Mouse (Mus musculus) forebrain, embryonic 15.5 days (tissue): ENCODE results near the gene Rhcg. TPM values are rescaled to one million over a fixed set of nuclear protein-coding genes. Genes with fewer than 3 reads are reported as not detected.

ENCODE experiments used
- ATAC-seq: fragments of 200-750 bp; cut with Nextera tagmentation; replicated peaks from 2 replicates; pipeline ENCODE4 v1.8.0; 2017; ENCODE audit warnings: mild to moderate bottlenecking, moderate TSS enrichment, moderate library complexity
- H3K27ac ChIP-seq: fragments of 300-500 bp; sonication (generic); replicated peaks from 2 replicates; pipeline ENCODE4 v1.5.1; 2015; ENCODE audit warnings: mild to moderate bottlenecking, inconsistent platforms
- H3K27me3 ChIP-seq: fragments of 300-500 bp; sonication (generic); 2 replicates; pipeline ENCODE4 v1.6.1; 2015; ENCODE audit warnings: inconsistent platforms
- H3K36me3 ChIP-seq: fragments of 300-500 bp; sonication (generic); 2 replicates; pipeline ENCODE4 v1.6.1; 2015; ENCODE audit warnings: mild to moderate bottlenecking, inconsistent platforms
- H3K4me1 ChIP-seq: fragments of 300-500 bp; sonication (generic); 2 replicates; pipeline ENCODE4 v1.6.1; 2015; ENCODE audit warnings: inconsistent platforms
- H3K4me2 ChIP-seq: fragments of 300-500 bp; sonication (generic); replicated peaks from 2 replicates; pipeline ENCODE4 v1.6.1; 2015; ENCODE audit warnings: mild to moderate bottlenecking, inconsistent platforms
- H3K4me3 ChIP-seq: fragments of 300-500 bp; sonication (generic); 2 replicates; pipeline ENCODE4 v1.5.1; 2015; ENCODE audit warnings: mild to moderate bottlenecking, inconsistent platforms
- H3K9ac ChIP-seq: fragments of 300-500 bp; sonication (generic); replicated peaks from 2 replicates; pipeline ENCODE4 v1.6.1; 2015; ENCODE audit warnings: mild to moderate bottlenecking, inconsistent platforms
- H3K9me3 ChIP-seq: fragments of 300-500 bp; sonication (generic); 2 replicates; pipeline ENCODE4 v1.6.1; 2016; ENCODE audit warnings: inconsistent platforms
- WGBS: fragments of 180-500 bp; shearing (Covaris S2); methylation state at CpG from one replicate; pipeline ENCODE4 v1.1.7; 2015; ENCODE audit warnings: mixed read lengths; 5-methylcytosine and 5-hydroxymethylcytosine counted together
- polyA plus RNA-seq: library from polyadenylated mRNA; unstranded; fragments of >200 nt; fragmentation: Nextera tagmentation; extraction: Ambion mirVana; gene quantifications from 2 replicates; pipeline ENCODE4 v1.2.1, GENCODE M21; 2015

Rhcg gene
- polyA plus RNA-seq, 1 experiment from 2014 or later, result 1.8 TPM

DNA sequence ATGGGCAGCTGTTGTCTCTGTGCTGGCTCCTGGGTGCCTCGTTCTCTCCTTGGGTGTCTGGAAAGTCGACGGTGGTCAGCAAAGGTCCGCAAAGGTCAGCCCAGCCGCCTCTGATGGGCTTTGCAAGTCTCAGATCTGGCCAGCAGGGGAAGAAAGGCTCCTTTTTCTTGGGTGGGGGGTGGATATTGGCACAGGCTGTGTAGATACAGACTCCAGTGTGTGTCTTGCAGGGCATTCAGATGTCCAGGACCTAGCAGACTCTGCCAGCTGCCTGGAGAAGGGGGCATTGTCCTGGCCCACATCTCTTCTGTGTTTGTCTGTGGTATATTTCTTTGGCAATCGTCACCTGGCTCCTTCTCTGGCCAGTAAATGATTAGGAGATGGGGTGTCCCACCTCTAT is 49.2 kb downstream of the Rhcg start:
- ATAC-seq, result no peak
- H3K27ac ChIP-seq, result no peak overlapping the region
- WGBS, result 59% methylated on average over 6 of the region's 6 CpGs

DNA sequence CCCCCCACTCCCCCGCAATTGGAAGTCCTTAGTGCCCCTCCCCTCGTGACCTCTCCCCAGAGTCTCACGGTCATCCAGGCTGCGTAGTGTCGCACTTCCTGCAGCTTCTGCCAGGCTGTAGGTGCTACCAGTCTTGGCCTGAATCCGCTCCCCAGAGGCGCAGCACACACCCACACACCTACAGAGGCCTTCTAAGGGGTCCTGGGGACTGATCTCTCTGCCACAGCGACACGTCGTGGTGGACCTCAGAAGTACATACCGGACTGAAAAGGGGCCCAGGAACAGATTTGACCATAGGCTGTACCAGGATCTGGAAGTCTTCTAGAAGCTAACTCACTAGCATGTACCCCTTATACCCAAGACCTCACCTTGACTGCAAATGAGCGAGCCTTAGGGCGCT is 53.8 kb downstream of the Rhcg start:
- H3K9ac ChIP-seq, result no peak overlapping the region
- ATAC-seq, result 0 out of 2 replicates have a peak, but pooled peaks have one; percentile 32

More for the DNA sequence above, 49.2 kb downstream of the Rhcg start:
- H3K4me3 ChIP-seq, result no peak overlapping the region
- no peak overlapping the region for H3K9ac ChIP-seq
- H3K27me3 ChIP-seq, result no peaks in the 10 kb centered on the region
- no peak overlapping the region for H3K4me2 ChIP-seq
- H3K36me3 ChIP-seq, result no peaks in the 10 kb centered on the region
- H3K9me3 ChIP-seq, result no peaks in the 10 kb centered on the region
- peaks cover 23% of the 10 kb centered on the region for H3K4me1 ChIP-seq

DNA sequence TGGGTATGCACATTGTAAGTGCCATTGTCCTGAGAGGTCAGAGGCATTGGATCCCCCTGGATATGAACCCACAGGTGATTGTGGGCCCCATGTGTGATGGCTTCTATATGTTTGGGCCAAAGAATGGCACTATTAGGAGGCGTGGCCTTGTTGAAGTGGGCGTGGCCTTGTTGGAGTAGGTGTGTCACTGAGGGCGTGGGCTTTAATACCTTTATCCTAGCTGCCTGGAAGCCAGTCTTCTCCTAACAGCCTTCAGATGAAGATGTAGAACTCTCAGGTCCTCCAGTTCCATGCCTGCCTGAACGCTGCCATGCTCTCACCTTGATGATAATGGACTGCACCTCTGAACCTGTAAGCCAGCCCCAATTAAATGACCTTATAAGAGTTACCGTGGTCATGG is 55.1 kb downstream of the Rhcg start:
- no peak for ATAC-seq
- H3K36me3 ChIP-seq, result 0 out of 2 replicates have a peak, but pooled peaks cover 2% of the 10 kb centered on the region
- H3K4me1 ChIP-seq, result peaks cover 10% of the 10 kb centered on the region
- H3K27ac ChIP-seq, result no peak overlapping the region
- no peak overlapping the region for H3K4me3 ChIP-seq
- no peaks in the 10 kb centered on the region for H3K27me3 ChIP-seq
- H3K9me3 ChIP-seq, result no peaks in the 10 kb centered on the region
- WGBS, result 53% methylated on average over 5 of the region's 5 CpGs
- H3K9ac ChIP-seq, result no peak overlapping the region
- no peak overlapping the region for H3K4me2 ChIP-seq

More for the DNA sequence above, 53.8 kb downstream of the Rhcg start:
- H3K27ac ChIP-seq, result no peak overlapping the region
- no peak overlapping the region for H3K4me2 ChIP-seq
- H3K4me3 ChIP-seq, result no peak overlapping the region
- WGBS, result 30% methylated on average over 13 of the region's 13 CpGs
- H3K9me3 ChIP-seq, result no peaks in the 10 kb centered on the region
- 0 out of 2 replicates have a peak, but pooled peaks cover 2% of the 10 kb centered on the region for H3K36me3 ChIP-seq
- no peaks in the 10 kb centered on the region for H3K4me1 ChIP-seq
- no peaks in the 10 kb centered on the region for H3K27me3 ChIP-seq

DNA sequence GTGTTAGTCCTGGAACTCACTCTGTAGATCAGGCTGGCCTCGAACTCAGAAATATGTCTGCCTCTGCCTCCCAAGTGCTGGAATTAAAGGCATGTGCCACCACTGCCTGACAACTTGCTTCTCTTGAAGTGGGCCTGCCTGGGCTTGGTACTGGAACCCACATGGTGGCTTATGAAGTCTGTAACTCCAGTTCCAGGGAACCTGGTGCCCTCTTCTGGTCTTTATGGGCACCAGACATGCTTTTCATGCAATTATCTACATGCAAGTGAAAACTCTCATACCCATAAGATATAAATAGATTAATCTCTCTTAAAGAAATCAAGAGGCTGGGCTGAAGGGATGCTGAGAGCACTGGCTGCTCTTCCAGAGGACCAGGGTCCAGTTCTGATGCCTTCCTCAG is 58.8 kb downstream of the Rhcg start:
- no peak for ATAC-seq
- Histone ChIP-seq H3K4me1 (peaks cover 22% of the 10 kb centered on the region), H3K27ac (peak overlapping the region; percentile 34; the same call in 1 of the 2 replicates), H3K36me3 (0 out of 2 replicates have a peak, but pooled peaks cover 5% of the 10 kb centered on the region), H3K9me3 (no peaks in the 10 kb centered on the region), H3K27me3 (0 out of 2 replicates have a peak, but pooled peaks cover 3% of the 10 kb centered on the region), H3K4me2 (no peak overlapping the region), H3K9ac (no peak overlapping the region), H3K4me3 (no peak overlapping the region)
- WGBS, result 63% methylated on average over 1 of the region's 1 CpGs

DNA sequence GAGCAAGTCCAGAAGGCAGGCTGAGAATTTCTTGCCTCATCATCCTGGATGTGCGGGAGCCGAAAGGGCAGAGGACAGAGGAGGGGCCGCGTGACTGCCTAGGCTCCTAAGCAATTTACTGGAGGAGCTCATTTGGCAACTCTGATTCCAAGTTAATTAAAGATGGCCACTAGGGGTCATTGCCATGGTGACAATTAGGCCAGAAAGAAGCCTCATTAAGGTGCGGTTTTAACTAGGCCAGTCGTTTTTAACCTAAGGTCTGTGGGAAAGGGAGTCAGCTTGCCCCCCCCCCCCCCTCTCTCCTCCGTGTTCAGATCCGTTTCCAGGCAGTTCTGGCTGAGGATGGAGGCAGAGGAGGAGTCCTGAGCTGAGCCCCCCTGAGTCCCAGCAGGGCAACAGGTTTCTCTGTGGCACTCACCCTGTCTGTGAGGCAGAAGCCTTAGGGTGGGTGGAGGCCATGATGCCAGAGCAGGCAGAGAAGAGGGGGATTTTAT is 59.7 kb downstream of the Rhcg start:
- Histone ChIP-seq H3K9ac (no peak overlapping the region), H3K4me1 (peaks cover 27% of the 10 kb centered on the region), H3K27ac (peak overlapping the region; percentile 43; the same call in 1 of the 2 replicates), H3K4me2 (no peak overlapping the region), H3K4me3 (no peak overlapping the region), H3K36me3 (0 out of 2 replicates have a peak, but pooled peaks cover 5% of the 10 kb centered on the region), H3K9me3 (no peaks in the 10 kb centered on the region), H3K27me3 (0 out of 2 replicates have a peak, but pooled peaks cover 3% of the 10 kb centered on the region)
- 4% methylated on average over 8 of the region's 8 CpGs for WGBS
- ATAC-seq, result 0 out of 2 replicates have a peak, but pooled peaks have one; percentile 21

DNA sequence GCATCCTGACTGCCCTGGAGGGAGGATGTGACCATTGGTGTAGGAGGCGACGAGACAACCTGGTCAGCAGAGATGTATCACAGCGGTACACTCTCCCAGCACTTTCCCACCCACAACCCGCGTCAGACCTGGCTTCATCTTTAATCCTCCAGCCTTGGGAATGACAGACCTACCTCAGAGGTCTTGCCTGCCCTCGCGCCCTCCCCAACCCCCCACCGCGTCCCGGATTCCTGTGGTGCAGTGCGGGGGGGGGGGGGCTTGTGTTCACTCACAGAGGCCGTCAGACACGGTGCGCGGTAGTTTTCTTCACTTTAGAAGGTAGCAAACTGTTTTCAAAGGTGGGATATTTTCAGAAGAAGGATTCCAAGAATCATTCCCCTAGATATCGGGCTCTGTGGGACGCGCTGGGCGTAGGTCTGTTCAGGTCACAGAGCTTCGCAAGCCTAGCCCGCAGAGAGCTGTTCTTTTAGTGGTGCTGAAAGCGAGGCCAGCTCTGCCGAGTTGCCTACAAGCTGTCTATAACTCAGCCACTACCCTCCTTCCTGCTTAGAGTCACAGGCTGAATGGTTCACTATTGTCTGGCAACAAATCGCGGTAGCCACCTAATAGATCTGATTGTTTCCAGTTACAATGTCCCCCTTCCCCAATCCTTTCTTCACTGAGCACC is 62.0 kb downstream of the Rhcg start:
- Histone ChIP-seq H3K9ac (no peak overlapping the region), H3K27ac (no peak overlapping the region), H3K4me2 (no peak overlapping the region), H3K36me3 (0 out of 2 replicates have a peak, but pooled peaks cover 5% of the 10 kb centered on the region), H3K9me3 (no peaks in the 10 kb centered on the region), H3K4me1 (peaks cover 33% of the 10 kb centered on the region), H3K4me3 (no peak overlapping the region), H3K27me3 (0 out of 2 replicates have a peak, but pooled peaks cover 3% of the 10 kb centered on the region)
- WGBS, result 10% methylated on average over 25 of the region's 25 CpGs
- ATAC-seq, result no peak

DNA sequence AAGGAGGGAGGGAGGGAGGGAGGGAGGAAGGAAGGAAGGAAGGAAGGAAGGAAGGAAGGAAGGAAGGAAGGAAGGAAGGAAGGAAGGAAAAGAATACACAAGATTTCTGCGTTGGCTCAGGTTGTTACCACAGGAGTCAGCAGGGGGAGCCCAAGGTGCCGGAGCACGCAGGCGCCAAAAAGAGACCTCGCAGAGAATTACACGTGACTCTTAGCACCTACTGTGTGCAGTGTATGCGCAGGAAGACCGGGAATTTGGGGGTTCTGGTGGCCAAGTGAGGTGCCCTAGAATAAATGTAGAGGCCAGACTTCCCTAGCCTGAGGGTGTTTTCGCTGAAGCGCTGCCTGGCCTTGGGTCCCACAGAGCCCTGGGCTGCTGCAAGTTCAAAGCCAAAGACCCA is 64.8 kb downstream of the Rhcg start:
- no peaks in the 10 kb centered on the region for H3K9me3 ChIP-seq
- no peak overlapping the region for H3K27ac ChIP-seq
- peaks cover 55% of the 10 kb centered on the region for H3K4me1 ChIP-seq
- H3K9ac ChIP-seq, result no peak overlapping the region
- H3K4me3 ChIP-seq, result no peak overlapping the region
- H3K4me2 ChIP-seq, result no peak overlapping the region
- H3K36me3 ChIP-seq, result 0 out of 2 replicates have a peak, but pooled peaks cover 3% of the 10 kb centered on the region
- no peak for ATAC-seq
- H3K27me3 ChIP-seq, result 0 out of 2 replicates have a peak, but pooled peaks cover 3% of the 10 kb centered on the region
- WGBS, result 13% methylated on average over 10 of the region's 10 CpGs

DNA sequence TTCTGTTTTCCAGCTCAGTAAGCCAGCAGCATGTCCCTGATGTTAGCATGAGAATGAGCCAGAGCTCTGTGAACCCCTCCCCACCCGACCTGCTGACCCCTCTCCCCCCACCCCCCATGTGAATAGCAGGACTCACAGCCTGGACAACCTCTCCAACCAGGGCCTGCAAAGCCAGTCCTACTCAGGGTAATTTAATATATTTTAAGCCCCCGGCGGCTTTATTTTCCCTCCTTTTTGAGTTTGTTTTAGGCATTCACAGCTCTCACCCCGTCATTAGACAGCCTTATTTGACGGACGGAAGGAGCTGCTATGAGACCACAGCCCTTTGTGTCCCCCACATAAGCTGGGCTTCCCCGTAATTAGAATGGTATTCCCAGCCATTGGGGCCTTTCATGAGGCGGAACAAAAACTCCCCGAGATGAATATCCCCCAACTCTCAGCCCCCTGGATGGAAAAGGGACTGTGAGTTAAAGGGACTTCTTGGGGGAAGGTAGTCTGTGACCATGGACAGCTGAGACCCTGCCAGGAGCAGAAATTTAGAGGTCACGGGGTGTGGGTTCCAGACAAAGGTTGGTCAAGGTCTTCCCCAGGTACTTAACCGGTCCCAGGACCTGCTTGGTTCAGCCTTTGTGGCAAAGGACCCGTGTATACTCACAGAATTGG is 68.4 kb downstream of the Rhcg start:
- no peaks in the 10 kb centered on the region for H3K27me3 ChIP-seq
- peak; percentile 56 for ATAC-seq
- H3K27ac ChIP-seq, result peak overlapping the region; percentile 91
- H3K4me2 ChIP-seq, result no peak overlapping the region
- H3K9ac ChIP-seq, result peak overlapping the region; percentile 25; the same call in 1 of the 2 replicates
- no peaks in the 10 kb centered on the region for H3K9me3 ChIP-seq
- 7% methylated on average over 12 of the region's 12 CpGs for WGBS
- H3K4me3 ChIP-seq, result no peak overlapping the region
- H3K36me3 ChIP-seq, result no peaks in the 10 kb centered on the region
- H3K4me1 ChIP-seq, result peaks cover 73% of the 10 kb centered on the region

DNA sequence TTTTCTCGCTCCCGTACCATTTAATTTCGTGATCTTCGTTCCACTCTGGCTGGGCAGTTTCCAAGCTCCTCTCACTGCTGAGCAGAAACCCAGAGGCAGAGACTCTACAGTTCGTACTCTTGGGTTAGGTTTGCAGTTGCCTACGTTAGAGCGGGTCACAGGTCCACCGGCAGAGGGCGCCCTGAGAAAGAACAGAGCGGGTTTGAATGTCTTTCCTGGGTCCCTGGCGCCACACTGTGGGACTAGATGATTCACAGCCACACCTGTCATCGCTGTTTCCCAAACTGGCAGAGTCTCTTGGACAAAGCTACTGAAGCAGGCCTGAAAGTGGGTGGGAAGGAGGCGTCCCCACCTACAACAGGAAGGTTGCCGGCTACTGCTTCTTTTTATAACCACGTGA is 70.4 kb downstream of the Rhcg start:
- Histone ChIP-seq H3K4me3 (no peak overlapping the region), H3K4me2 (peak overlapping the region; percentile 15; the same call in 1 of the 2 replicates), H3K27me3 (no peaks in the 10 kb centered on the region), H3K36me3 (no peaks in the 10 kb centered on the region), H3K9me3 (no peaks in the 10 kb centered on the region), H3K9ac (peak overlapping the region; percentile 28; the same call in 1 of the 2 replicates), H3K4me1 (peaks cover 85% of the 10 kb centered on the region), H3K27ac (peak overlapping the region; percentile 91)
- WGBS, result under 1% methylated on average over 15 of the region's 15 CpGs
- peak; percentile 76 for ATAC-seq

DNA sequence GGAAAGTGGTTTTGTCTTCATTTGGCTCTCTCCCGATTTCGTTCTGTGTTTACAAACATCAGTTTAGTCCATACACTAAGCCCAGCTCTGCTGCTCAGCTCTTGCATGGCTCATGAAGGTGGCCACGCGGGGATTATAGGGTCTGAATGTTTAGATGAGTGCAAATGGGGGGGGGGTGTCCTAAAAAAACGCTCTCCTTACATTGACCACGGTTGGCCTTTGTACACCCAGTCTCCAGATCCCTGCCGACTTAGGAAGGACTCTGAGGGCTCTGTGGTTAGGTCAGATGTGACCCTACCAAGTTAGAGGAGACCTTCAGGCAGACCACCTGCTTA is 72.4 kb downstream of the Rhcg start:
- Histone ChIP-seq H3K36me3 (no peaks in the 10 kb centered on the region), H3K9me3 (no peaks in the 10 kb centered on the region), H3K4me3 (peak overlapping the region; percentile 37; the same call in 1 of the 2 replicates), H3K4me1 (peaks cover 84% of the 10 kb centered on the region), H3K27ac (peak overlapping the region; percentile 99), H3K4me2 (peak overlapping the region; percentile 66), H3K27me3 (no peaks in the 10 kb centered on the region), H3K9ac (peak overlapping the region; percentile 65)
- ATAC-seq, result no peak
- WGBS, result 5% methylated on average over 7 of the region's 7 CpGs

DNA sequence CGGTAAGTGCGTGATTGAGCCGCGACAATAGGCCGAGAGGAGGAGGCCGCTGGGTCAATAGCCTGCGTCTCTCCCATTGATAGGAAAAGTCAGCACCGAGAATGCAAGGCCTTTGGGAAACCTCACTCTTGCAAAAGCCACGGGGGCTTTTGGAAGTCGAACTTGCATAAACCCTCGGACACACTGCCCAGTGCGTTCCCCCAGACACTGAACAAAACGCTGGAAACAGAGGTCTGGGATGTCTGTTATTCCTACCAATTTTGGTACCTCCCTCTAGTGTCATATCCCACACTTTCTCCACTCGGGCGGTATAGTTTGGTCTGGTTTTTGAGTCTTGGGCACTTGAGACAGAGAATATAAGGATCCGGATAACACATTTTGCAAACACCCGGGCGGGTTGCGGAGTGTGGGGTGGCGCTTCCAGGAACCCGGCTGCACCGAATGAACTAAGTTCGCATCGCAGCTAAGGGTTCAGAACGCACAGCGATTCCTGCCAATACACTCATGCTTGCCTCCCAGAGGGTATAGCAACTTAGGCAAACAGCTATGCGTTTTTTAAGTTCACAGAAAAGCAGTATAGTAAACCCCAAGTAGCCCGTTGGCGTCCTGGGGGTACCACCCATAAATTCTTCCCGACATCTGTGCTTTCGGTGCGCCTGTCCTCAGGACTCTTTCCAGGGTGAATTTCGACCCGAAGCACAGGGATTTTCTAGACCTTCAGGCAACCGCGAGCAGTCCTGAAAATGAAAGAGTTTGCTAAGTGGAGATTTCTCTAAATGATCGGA is 73.0 kb downstream of the Rhcg start:
- Histone ChIP-seq H3K4me3 (peak overlapping the region; percentile 37), H3K27me3 (no peaks in the 10 kb centered on the region), H3K36me3 (no peaks in the 10 kb centered on the region), H3K9ac (peak overlapping the region; percentile 65), H3K9me3 (no peaks in the 10 kb centered on the region), H3K27ac (peak overlapping the region; percentile 99), H3K4me2 (peak overlapping the region; percentile 66), H3K4me1 (peaks cover 83% of the 10 kb centered on the region)
- no peak for ATAC-seq
- WGBS, result 6% methylated on average over 37 of the region's 37 CpGs
